Mouse (Mus musculus) spleen, adult 12 weeks (tissue): ENCODE measurements around the gene Satb1.
A peak's percentile ranks its signal among the peaks of the same experiment; 100 is the strongest.

Experiments
- DNase-seq: peaks from one replicate; pipeline ENCODE4 v3.0.0; 2022; ENCODE audit warnings: low spot score

The Satb1 gene

DNA sequence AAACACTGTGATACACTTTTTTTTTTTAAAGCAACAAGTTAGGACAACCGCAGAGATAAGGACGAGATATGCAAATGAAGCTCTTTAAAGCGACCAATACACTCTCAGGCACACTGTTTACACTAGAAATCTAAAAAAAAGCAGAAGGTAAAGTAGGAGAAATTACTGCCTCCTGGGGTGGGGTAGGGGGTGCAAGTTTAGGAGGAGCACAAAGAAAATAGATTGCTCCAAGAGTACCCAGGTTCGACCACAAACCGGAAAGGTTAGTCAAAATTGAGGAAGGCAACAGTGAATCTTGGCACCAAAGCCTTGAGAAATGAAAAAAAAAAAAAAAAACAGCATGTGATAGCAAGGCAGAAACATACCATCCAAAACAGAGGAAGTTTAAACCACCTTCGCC is 18.8 kb downstream of the Satb1 start:
- peak; percentile 13 for DNase-seq

DNA sequence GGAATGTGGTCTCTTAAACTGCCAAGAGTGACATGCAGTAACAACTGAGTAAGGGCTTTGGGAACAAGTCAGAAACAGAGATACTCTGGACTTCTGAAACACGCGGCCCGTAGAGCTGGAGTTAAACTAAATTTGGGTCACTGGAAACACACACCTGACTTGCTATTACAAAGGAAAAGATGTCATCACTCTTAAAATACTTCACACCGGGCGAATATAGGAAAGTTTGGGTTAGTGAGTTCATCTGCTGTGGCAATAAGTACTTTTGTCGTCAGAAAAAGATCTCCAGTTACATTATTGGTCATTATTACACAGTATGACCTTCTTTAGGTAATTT is 19.3 kb downstream of the Satb1 start:
- no peak for DNase-seq

- DNase-seq: peak; percentile 16
Observed at GRCm38 (mm10) chr17:51812942-51813783, 19.9 kb downstream of the Satb1 start.

DNA sequence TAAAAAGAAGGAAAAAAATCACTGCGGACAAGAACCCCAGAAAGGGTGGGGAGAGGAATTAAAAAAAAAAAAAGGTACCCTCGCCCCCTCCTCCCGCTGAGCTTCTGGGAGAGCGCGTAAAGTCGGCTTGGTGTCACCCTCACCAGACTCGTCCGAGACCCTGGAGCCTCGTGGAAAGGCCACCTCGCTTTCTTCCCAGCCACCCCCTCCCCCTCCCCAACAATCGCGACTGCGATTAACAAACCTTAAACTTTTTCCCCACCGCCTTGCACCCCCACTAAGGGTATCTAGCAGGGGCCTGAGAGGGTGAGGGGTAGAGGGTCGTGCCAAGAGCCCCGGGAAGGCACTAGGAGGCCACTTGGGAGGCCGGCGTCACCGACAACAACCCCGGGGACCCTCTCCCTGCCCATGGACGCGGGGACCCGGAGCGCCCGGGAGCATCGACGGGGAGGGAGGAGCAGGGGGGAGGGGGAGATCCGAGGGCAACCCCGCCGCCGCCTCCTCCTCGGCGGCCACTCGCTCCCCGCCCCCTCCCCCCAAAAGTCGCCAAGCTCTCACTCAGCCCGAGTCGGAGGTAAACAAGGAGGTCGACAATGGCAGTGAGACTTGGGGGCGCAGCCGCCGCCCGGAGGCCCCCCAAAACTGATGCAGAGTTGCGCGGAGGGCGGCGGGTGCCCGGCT is 20.7 kb downstream of the Satb1 start:
- DNase-seq: no peak

DNA sequence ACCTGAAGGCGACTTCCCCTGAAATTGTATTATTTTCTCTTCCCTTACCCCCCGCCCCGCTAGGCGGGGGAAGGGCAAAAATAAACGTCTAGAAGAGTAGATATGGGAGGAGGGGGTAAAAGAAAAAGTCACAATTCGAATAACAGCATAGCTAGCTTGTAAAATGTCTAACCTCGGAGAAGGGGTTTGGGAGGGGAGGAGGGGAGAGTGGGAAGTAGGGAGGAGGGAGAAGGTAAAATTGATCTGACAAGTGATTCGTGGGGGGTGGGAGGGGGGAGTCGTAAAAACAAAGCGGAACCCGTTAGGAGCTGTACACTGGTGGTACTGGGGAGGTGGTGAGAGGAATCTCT is 21.2 kb downstream of the Satb1 start:
- no peak for DNase-seq

DNA sequence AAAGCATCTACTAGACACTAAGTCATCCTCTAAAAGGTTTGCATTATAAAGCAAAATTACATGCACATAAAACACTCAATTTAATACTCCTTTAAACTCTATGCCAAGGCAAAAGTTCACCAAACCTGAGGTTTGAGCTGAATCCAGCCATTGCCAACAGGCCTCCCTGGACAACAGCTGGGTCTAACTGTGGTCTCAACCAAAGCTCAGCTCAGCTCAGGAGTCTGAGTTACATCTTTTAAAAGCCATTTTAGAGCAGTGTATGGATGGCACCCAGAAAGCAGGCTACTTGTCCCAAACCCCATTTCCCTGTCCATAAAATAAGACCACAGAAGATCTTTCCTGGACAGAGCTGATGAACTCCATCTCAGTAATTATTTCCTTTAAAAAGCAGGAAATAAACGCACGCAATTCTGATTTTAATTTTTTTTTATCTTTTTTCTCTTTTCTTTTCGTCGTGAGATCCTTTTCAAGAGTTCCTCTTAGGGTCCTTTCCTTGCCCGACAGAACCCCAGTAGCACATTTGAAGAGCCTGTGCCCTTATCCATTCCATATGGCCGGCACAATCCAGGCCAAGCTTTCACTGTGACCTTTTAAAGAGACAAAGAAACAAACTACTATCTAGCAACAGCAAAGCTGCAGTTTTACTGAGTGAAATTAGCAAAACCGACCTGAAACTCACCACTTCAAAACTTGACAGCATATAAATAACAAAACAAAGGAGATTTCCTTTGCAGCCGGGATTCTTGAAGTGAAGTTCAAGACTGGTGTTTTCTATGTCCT is 21.8 kb downstream of the Satb1 start:
- no peak for DNase-seq

GRCm38 (mm10) chr17:51807429-51807828 is 25.7 kb downstream of the Satb1 start:
- DNase-seq: no peak

- DNase-seq: no peak
Observed at GRCm38 (mm10) chr17:51806124-51806960, 26.7 kb downstream of the Satb1 start.

DNA sequence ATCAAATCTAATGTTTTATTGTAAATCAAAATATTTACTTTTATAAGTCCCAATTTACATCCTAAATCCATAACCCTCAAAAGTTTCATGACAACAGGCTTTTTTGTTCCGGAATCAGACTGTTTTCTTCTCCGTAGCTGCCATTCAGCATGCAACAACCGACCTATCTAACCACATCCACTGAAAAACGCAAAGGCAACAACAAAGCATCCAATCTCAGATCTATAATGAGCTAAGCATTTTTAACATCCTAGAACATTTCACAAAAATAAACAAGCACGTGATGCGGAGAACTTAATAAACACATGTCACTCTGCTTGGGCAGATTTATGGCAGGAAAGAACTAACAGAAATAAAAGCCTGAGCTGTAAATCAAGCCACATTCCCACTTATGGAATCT is 32.9 kb downstream of the Satb1 start:
- no peak for DNase-seq

- no peak for DNase-seq
Observed at GRCm38 (mm10) chr17:51796459-51796858, 36.6 kb downstream of the Satb1 start.

GRCm38 (mm10) chr17:51791226-51791625 is 41.9 kb downstream of the Satb1 start:
- DNase-seq: no peak

- no peak for DNase-seq
Observed at GRCm38 (mm10) chr17:51790387-51791060, 42.6 kb downstream of the Satb1 start.

DNA sequence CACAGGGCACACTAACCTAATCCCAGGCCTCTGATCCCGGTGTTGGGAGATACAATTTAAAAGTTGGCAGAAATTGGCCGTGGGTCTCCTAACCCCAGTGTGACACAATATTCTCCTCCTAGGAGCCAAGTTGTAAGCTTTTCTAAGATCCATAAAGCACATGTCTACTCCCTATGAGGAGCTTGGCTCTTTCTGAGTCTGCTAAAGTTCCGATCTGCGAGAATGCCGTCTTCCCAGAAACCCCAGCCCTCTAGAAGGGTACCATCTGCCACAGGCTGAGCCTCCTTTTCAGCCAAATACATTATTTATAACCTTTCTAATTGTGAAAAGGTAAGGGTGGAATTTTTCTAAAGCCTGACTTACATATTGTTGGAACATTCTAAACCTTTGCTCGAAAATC is 43.3 kb downstream of the Satb1 start:
- DNase-seq: no peak

DNA sequence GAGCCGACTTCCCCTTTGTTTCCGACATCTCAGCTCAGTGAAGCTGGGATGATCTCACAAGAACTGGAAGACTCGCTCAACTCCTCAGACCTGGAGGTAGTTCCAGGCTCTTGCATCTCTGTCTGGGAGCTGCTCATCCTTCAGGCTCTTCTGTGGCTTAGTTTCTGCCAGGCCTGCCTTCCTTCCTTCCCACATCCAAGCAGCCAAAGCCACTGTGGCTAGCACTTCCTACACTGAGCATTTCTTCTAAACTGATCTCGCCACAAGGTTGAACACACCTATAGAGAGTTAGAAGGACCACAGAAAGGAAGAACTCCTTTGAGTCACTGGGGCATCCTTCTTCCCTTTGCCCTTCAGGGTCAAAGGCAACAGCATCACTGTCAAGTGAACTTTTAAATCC is 44.0 kb downstream of the Satb1 start:
- no peak for DNase-seq

GRCm38 (mm10) chr17:51787955-51788354 is 45.1 kb downstream of the Satb1 start:
- no peak for DNase-seq

DNA sequence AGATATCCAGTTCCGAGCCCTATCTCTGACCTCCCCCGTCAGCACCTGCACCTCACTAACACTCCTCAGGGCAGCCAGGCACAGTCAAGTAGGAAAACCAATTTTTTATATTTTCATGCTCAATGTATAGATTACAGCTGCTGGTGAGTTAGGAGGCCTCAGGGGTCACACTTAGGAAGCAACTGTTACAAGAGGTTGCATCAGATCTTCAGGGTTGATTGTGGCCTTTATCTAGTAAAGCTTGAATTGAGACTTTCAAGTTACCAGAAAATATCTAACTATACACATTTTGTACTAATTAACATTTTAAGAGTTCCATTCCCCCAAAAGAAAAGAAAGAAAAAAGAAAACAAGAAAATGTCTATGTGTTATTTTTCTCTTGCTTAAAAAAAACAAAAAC is 47.0 kb downstream of the Satb1 start:
- DNase-seq: no peak

DNA sequence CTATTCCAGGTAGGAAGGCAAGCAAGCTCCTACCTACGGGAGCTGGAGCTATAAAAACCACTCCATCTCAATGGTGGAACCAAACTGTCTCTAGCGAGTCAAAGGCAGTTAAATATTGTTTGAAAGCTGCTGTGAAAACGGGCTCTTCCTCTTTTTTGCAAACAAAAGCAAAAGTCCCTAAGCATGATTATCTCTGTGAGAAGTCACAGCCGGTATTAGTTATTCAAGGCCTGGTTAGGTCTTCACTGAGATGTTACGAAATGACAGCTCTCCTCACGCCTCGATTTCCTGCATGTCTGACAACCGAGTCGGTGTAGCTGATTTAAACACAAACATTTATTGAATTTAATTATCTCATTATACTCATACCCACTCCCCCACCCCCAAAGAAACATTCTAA is 48.2 kb downstream of the Satb1 start:
- DNase-seq: no peak

GRCm38 (mm10) chr17:51783591-51784279 is 49.4 kb downstream of the Satb1 start:
- DNase-seq: no peak

- DNase-seq: no peak
Observed at GRCm38 (mm10) chr17:51780036-51780435, 53.1 kb downstream of the Satb1 start.

DNA sequence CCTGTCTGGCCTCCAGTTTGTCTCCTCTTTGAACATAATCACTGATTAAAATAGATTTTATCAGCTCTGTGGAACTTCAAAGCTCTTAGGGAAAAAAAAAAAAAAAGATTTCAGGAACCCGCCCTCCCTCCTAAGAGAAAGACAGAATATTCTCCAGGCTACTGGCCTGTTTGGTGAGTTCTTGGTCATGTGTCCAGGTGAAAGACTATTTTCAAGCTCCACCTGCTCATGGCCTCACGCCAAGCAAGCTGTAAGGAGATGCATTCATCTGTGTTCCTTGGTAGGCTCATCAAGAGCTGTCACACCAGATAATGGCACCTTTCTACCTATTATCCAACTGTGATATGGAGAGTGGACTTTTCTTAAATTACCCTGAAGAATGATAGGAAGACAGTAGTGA is 54.1 kb downstream of the Satb1 start:
- DNase-seq: no peak

DNA sequence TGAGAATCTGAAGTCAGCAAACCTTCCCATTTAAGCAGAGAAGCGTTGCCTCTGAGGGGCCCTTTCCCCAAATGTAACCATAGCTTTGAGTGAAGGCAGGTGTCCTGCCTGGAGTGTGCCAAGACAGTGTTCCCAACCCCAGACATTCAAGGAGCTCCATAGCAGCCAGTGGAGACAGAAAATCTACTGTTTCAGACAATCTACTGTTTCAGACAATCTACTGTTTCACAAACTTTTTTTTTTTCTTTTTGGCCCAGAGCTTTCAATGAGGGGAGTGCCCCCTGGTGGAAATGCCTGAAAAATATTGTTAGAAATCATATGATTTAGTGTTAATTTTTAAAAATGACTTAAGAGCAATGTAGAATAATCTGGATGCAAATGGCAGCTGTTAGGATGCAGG is 55.3 kb downstream of the Satb1 start:
- no peak for DNase-seq
